Mouse (Mus musculus) liver, postnatal 0 days (tissue): Measurements from ENCODE around the gene Iqgap3. TPM values are rescaled to one million over a fixed set of nuclear protein-coding genes. Genes with fewer than 3 reads are reported as not detected.

ENCODE experiments used
- ATAC-seq: fragments of 200-750 bp; cut with Nextera tagmentation; 2 replicates; pipeline ENCODE4 v1.8.0; 2017; ENCODE audit warnings: mild to moderate bottlenecking, moderate library complexity
- DNase-seq: peaks from one replicate; pipeline ENCODE4 v3.0.0-alpha.2; 2016
- H3K27ac ChIP-seq: fragments of 300-500 bp; sonication (generic); 2 replicates; pipeline ENCODE4 v1.5.1; 2014; ENCODE audit warnings: antibody characterized with exemption, moderate library complexity, mild to moderate bottlenecking, low read depth
- H3K27me3 ChIP-seq: fragments of 300-500 bp; sonication (generic); 2 replicates; pipeline ENCODE4 v1.6.1; 2014; ENCODE audit warnings: low read length, control low read depth, mixed read lengths; ENCODE audit not compliant: insufficient read depth
- H3K36me3 ChIP-seq: fragments of 300-500 bp; sonication (generic); replicated peaks from 2 replicates; pipeline ENCODE4 v1.6.1; 2014; ENCODE audit warnings: mild to moderate bottlenecking, control low read depth, low read length, moderate library complexity, mixed read lengths; ENCODE audit not compliant: insufficient read depth
- H3K4me1 ChIP-seq: fragments of 300-500 bp; sonication (generic); 2 replicates; pipeline ENCODE4 v1.6.1; 2014; ENCODE audit warnings: antibody characterized with exemption, mild to moderate bottlenecking, control low read depth; ENCODE audit not compliant: insufficient read depth
- H3K4me2 ChIP-seq: fragments of 300-500 bp; sonication (generic); 2 replicates; pipeline ENCODE4 v1.6.1; 2014; ENCODE audit warnings: low read depth, mild to moderate bottlenecking, low read length, moderate library complexity, mixed read lengths
- H3K4me3 ChIP-seq: fragments of 300-500 bp; sonication (generic); 2 replicates; pipeline ENCODE4 v1.5.1; 2014; ENCODE audit warnings: low read depth, low read length
- H3K9ac ChIP-seq: fragments of 300-500 bp; sonication (generic); replicated peaks from 2 replicates; pipeline ENCODE4 v1.6.1; 2014; ENCODE audit warnings: mild to moderate bottlenecking, moderate library complexity
- H3K9me3 ChIP-seq: fragments of 300-500 bp; sonication (generic); 2 replicates; pipeline ENCODE4 v1.6.1; 2016; ENCODE audit warnings: mild to moderate bottlenecking, control low read depth, low read length, mixed read lengths
- CTCF ChIP-seq: sonication (generic); IDR thresholded peaks from 2 replicates; pipeline ENCODE4 v1.5.1; 2016; ENCODE audit warnings: antibody characterized with exemption, low read depth
- EP300 ChIP-seq: IDR thresholded peaks from 2 replicates; pipeline ENCODE4 v1.6.1; 2016; ENCODE audit warnings: antibody characterized with exemption, low read depth, mild to moderate bottlenecking
- WGBS: fragments of 180-500 bp; shearing (Covaris S2); extraction: QIAGEN DNeasy Blood & Tissue Kit; methylation state at CpG from one replicate; pipeline ENCODE4 v1.1.7; 2014; ENCODE audit not compliant: insufficient replicate concordance; 5-methylcytosine and 5-hydroxymethylcytosine counted together
- polyA plus RNA-seq: library from polyadenylated mRNA; unstranded; fragments of >200 nt; fragmentation: Nextera tagmentation; extraction: Ambion mirVana; gene quantifications from 2 replicates; pipeline ENCODE4 v1.2.1, GENCODE M21; 2015

The Iqgap3 gene
- polyA plus RNA-seq, 1 experiment from 2014 or later = 2.9 TPM

GRCm38 (mm10) chr3:88145411-88145782, 63.6 kb downstream of the Iqgap3 start:
- TF ChIP-seq EP300 = no peak
- no peak for TF ChIP-seq CTCF
- Histone ChIP-seq H3K9ac (peak overlapping the region; percentile 91), H3K4me2 (peak overlapping the region; percentile 92), H3K27me3 (no peaks in the 10 kb centered on the region), H3K4me3 (peak overlapping the region; percentile 80), H3K36me3 (peaks cover 5% of the 10 kb centered on the region), H3K9me3 (no peaks in the 10 kb centered on the region), H3K27ac (peak overlapping the region; percentile 97), H3K4me1 (peaks cover 85% of the 10 kb centered on the region)
- ATAC-seq (no peak), DNase-seq (no peak)
- WGBS = 20% methylated on average over 4 of the region's 4 CpGs

- H3K27me3 ChIP-seq = no peaks in the 10 kb centered on the region
- peak overlapping the region; percentile 97 for H3K27ac ChIP-seq
- DNase-seq = peak; percentile 77
- ATAC-seq = peak; percentile 5; the same call in 1 of the 2 replicates
- WGBS = 25% methylated on average over 5 of the region's 5 CpGs
- no peaks in the 10 kb centered on the region for H3K9me3 ChIP-seq
- peak overlapping the region; percentile 91 for H3K9ac ChIP-seq
- peak overlapping the region; percentile 80; the same call in 1 of the 2 replicates for H3K4me3 ChIP-seq
- peaks cover 85% of the 10 kb centered on the region for H3K4me1 ChIP-seq
- peak overlapping the region; percentile 92 for H3K4me2 ChIP-seq
- no peak for TF ChIP-seq CTCF
- no peak for TF ChIP-seq EP300
- peaks cover 5% of the 10 kb centered on the region for H3K36me3 ChIP-seq
These were observed 64.2 kb downstream of the Iqgap3 start for GRCm38 (mm10) chr3:88145952-88146351.

- no peaks in the 10 kb centered on the region for H3K9me3 ChIP-seq
- no peak for TF ChIP-seq CTCF
- no peak for TF ChIP-seq EP300
- H3K4me1 ChIP-seq = peaks cover 86% of the 10 kb centered on the region
- no peak for DNase-seq
- H3K36me3 ChIP-seq = peaks cover 5% of the 10 kb centered on the region
- 32% methylated on average over 5 of the region's 5 CpGs for WGBS
- peak overlapping the region; percentile 97 for H3K27ac ChIP-seq
- no peaks in the 10 kb centered on the region for H3K27me3 ChIP-seq
- no peak for ATAC-seq
- H3K4me2 ChIP-seq = peak overlapping the region; percentile 92
- H3K9ac ChIP-seq = peak overlapping the region; percentile 91
- H3K4me3 ChIP-seq = peak overlapping the region; percentile 80; the same call in 1 of the 2 replicates
These were observed 64.8 kb downstream of the Iqgap3 start for GRCm38 (mm10) chr3:88146376-88147112.

GRCm38 (mm10) chr3:88147444-88147843, 65.7 kb downstream of the Iqgap3 start:
- ATAC-seq = no peak
- TF ChIP-seq EP300 = no peak
- TF ChIP-seq CTCF = no peak

GRCm38 (mm10) chr3:88147866-88148265, 66.1 kb downstream of the Iqgap3 start:
- no peak for DNase-seq
- H3K4me3 ChIP-seq = no peak overlapping the region
- H3K9me3 ChIP-seq = no peaks in the 10 kb centered on the region
- ATAC-seq = no peak
- no peaks in the 10 kb centered on the region for H3K27me3 ChIP-seq
- 89% methylated on average over 1 of the region's 1 CpGs for WGBS
- TF ChIP-seq CTCF (no peak), EP300 (no peak)
- peaks cover 89% of the 10 kb centered on the region for H3K4me1 ChIP-seq
- H3K27ac ChIP-seq = peak overlapping the region; percentile 97
- peaks cover 5% of the 10 kb centered on the region for H3K36me3 ChIP-seq
- H3K4me2 ChIP-seq = peak overlapping the region; percentile 53; the same call in 1 of the 2 replicates
- H3K9ac ChIP-seq = peak overlapping the region; percentile 38; the same call in 1 of the 2 replicates

More at GRCm38 (mm10) chr3:88147444-88147843, 65.7 kb downstream of the Iqgap3 start:
- H3K27me3 ChIP-seq = no peaks in the 10 kb centered on the region
- peaks cover 89% of the 10 kb centered on the region for H3K4me1 ChIP-seq
- H3K36me3 ChIP-seq = peaks cover 5% of the 10 kb centered on the region
- no peaks in the 10 kb centered on the region for H3K9me3 ChIP-seq
- peak overlapping the region; percentile 38; the same call in 1 of the 2 replicates for H3K9ac ChIP-seq
- peak overlapping the region; percentile 53; the same call in 1 of the 2 replicates for H3K4me2 ChIP-seq
- no peak for DNase-seq
- no peak overlapping the region for H3K4me3 ChIP-seq
- 64% methylated on average over 2 of the region's 2 CpGs for WGBS
- H3K27ac ChIP-seq = peak overlapping the region; percentile 97

GRCm38 (mm10) chr3:88148354-88148753, 66.6 kb downstream of the Iqgap3 start:
- H3K36me3 ChIP-seq = peaks cover 5% of the 10 kb centered on the region
- no peaks in the 10 kb centered on the region for H3K9me3 ChIP-seq
- TF ChIP-seq EP300 = peak; percentile 64; the same call in 1 of the 2 replicates
- TF ChIP-seq CTCF = no peak
- peak overlapping the region; percentile 53 for H3K4me2 ChIP-seq
- no peak overlapping the region for H3K4me3 ChIP-seq
- H3K4me1 ChIP-seq = peaks cover 85% of the 10 kb centered on the region
- peak overlapping the region; percentile 97 for H3K27ac ChIP-seq
- peak; percentile 44 for DNase-seq
- WGBS = 49% methylated on average over 5 of the region's 5 CpGs
- ATAC-seq = no peak
- no peaks in the 10 kb centered on the region for H3K27me3 ChIP-seq
- peak overlapping the region; percentile 17; the same call in 1 of the 2 replicates for H3K9ac ChIP-seq
